Mouse (Mus musculus) bone marrow macrophage, adult 2 months (primary cell): Measurements from ENCODE around the gene Atad5.

ENCODE experiments used
- CTCF ChIP-seq: IDR thresholded peaks from 2 replicates; pipeline ENCODE4 v1.5.1; 2012; ENCODE audit warnings: low read depth, mild to moderate bottlenecking, low read length, moderate library complexity
- POLR2A ChIP-seq: IDR thresholded peaks from 2 replicates; pipeline ENCODE4 v1.6.1; 2012; ENCODE audit warnings: mild to moderate bottlenecking, low read depth, low read length, borderline replicate concordance

GRCm38 (mm10) chr11:80062159-80062558, 27.0 kb upstream of the Atad5 start:
- no peak for TF ChIP-seq CTCF
- no peak for TF ChIP-seq POLR2A
